Mouse (Mus musculus): Measurements from ENCODE around the gene Snf8.

Snf8 gene

DNA sequence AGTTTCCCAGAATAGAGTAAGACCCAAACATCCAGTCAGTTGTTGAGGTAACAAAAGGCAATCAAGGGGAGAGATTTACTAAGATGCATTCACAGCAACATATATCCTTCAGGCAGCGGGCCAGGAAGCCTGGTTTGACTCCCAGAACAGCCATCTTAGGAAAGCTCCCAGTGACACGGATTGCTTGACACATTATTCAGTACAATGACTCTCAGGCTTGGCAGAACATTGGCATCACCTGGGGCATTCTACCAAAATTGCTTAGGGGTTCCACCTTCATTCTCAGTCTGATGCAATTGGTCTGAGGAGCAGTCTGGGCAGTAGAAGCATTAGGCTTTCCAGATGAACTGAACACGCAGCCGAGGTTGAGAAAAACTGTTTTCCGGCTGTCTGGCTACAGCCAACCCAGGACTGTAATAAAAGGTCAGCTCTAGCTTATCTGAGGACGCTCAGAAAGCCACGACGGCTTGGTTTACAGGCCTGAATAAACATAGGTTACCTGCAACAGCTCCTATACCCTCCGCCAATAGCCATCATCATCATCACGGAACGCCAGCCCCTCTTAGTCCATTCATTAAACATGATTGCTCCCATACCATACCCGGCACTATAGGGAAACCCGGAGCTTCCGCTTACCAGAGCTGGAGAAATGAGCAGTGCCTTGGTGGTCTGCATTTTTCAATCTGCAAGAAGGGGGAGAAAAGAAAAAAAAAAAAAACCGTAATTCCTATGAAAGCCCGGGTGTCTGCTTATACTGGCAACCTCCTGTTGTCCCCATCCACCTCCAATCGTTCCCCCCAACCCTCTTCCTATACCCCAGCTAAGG is 39.9 kb downstream of the Snf8 start:
- no peak for DNase-seq (ENCODE audit: low spot score)

DNA sequence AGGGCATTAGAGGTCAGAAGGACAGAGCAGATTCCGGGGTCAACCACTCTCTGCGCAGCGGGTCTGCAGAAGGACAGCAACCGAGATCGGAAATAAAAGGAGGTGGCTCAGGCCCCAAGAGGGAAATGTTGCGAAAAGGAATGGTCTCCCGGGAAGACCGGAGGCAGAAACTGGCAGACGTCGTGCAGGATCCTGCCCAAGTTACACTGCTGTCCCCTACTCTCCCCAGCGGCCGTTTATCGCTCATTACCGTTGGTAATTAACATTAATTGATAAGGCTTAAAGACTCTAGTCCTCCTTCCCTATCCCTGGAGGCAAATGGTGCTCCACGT is 40.5 kb downstream of the Snf8 start:
- no peak for DNase-seq (ENCODE audit: low spot score)

DNA sequence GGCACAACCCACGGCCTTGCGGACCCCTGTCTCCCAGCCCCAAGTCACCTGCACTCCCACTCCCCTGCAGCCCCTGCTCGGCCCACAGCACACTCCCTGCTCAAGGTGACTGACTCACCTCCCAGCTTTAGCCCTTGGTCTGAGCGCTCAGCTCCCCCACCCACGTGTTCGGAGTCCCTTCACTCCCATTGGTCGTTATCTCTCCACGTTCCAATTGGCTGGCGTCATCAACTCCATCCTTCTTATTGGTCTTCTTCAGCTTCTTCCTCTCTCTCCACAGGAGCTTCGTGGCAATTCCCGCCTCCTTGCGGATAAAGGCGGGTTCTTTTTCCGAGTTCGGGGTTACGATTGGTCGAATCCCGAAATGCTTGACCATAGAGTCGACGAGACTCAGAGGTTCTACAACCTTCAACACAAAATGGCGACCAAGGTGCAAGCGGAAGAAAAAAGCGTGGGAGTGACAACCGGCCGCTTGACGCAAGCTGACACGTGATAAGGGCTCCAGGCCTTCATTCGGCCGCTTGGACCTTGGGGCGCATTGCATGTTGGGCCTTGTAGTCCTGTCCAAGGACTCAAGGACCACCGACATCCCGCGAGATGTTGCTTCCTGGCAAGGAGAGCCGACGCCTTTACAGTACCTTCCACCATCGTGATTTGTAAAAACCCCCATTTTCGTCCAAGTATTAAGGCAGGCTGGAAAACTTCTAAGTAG is 41.0 kb downstream of the Snf8 start, which contains the start of gene Atp5g1:
Gene Atp5g1, minus strand, starts transcription at position 162 of the 712 bp plus-strand sequence.
- peak; percentile 85 for DNase-seq (ENCODE audit: low spot score)

DNA sequence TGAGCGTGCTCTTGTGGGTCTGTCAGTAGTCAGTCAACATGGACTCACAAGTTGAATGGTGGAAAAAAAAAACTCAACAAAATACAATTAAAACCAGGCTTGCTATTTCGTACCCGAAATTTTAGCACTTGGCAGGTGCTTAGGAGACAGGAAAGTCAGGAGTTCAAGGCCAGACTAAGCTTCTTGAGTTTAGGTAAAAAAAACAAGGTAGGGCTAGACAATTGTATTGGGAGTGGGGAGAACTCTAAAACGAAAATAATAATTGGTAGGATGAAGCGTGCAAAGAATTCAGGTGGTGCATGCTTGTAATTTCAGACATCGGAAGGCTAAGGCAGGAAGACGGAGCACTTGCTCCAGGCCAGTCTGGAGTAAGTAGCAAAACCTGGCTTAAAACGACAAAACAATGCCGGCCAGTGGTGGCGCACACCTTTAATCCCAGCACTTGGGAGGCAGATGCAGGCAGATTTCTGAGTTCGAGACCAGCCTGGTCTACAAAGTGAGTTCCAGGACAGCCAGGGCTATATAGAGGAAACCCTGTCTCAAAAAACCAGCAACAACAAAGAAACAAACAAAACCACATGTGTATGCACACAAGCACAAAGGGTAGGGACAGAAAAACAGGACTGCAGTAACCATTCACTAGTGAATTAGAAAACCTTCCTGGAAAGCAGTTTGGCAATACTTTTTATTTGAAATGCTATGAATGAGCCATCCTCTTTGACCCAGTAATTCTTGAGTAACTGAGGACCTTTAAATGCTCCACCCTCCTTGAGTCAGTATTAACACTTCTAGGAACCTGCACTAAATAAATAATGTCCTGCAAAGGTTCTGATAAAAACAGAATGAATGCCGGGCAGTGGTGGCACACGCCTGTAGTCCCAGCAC is 41.8 kb downstream of the Snf8 start:
- DNase-seq (ENCODE audit: low spot score), result no peak

DNA sequence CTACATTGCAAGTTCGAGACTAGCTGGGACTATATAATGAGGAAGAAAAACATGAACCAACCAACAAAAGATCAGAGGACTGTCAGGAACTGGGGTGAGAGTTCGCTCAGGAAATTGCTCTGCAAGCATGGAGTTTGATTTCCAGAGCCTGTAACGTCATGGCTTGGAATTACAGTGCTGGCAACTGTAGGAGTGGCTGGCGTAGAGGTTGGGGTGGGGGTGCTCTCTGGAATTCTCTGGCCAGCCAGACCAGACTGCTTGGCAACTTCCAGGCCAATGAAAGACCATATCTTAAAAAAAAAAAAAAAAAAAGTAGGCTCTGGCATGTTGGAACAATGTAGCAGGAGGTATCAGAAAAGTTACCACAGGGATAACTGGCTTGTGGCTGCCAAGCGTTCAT is 46.1 kb downstream of the Snf8 start:
- no peak for DNase-seq (ENCODE audit: low spot score)

DNA sequence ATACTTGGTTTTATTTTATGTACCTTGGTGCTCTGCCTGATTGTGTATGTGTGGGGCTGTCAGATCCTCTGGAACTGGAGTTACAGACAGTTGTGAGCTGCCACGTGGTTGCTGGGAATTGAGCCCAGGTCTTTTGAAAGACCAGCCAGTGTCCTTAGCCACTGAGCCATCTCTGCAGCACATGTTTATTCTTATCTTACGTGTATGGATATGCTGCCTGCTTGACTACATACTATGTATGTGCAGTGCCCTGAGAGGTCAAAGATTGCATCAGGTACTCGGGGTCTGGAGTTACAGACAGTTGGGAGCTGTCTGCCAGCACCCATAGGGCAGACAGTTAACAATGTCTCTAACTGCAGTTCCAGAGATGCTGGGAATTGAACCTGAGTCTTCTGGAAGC is 48.0 kb downstream of the Snf8 start:
- DNase-seq (ENCODE audit: low spot score), result no peak

DNA sequence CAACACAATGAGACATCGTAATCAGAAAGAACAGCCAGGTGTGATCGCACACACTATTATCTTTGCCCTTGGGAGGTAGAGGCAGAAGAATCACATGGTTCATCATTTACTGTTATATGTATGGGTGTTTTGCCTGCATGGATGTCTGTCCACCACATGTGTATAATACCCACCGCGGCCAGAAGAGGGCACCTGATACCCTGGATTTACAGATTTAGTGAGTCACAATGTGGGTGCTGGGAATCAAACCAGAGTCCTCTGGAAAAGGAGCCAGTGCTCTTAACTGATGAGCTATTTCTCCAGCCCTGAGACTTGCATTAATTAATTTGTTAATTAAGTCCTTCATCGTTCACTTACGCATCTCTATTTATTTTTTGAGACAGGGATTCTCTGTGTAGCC is 53.3 kb downstream of the Snf8 start:
- DNase-seq (ENCODE audit: low spot score), result no peak

DNA sequence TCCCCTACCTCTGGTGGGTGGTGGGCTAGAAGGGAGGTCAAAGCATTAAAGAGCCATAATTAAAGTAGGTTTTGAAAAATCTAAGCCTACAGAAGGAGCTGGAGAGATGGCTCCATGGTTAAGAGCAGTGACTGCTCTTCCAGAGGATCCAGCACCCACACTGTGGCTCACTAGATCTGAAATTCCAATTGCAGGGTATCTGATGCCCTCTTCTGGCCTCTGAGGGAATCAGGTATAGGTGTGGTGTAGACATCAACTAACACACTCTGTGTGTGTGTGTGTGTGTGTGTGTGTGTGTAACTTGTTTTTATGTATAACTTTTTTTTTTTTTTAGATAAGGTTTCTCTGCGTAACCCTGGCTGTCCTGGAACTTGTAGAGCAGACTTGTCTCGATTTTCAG is 56.4 kb downstream of the Snf8 start:
- no peak for DNase-seq (ENCODE audit: low spot score)

DNA sequence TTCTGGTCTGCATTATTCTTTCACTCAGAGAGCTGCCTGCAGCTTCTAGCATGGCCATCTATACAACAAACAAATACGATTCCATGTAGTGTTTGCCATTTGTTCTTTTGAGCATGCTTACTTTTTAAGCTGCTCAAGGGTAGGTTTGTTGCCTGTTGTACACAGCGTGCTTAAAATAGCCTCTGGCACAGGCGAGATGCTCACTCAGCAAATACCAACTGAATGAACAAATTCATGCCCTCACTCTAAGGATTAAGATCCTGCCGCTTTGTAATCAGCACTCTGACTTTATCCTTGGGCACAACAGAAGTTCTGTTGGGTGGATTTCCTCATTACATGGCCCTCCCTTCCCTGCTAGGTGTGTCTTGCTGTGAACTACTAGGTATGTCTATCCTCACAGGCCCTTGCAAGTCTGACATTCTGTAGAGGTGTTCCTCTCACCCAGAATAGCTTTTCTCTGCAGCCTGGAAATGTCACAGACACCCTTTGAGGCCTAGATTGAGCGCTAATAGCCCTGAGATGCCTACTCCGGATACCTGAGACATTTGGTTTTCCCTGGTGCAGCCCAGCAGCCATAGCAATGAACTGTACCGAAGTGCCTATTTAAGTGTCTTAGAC is 58.1 kb downstream of the Snf8 start:
- DNase-seq (ENCODE audit: low spot score), result no peak

DNA sequence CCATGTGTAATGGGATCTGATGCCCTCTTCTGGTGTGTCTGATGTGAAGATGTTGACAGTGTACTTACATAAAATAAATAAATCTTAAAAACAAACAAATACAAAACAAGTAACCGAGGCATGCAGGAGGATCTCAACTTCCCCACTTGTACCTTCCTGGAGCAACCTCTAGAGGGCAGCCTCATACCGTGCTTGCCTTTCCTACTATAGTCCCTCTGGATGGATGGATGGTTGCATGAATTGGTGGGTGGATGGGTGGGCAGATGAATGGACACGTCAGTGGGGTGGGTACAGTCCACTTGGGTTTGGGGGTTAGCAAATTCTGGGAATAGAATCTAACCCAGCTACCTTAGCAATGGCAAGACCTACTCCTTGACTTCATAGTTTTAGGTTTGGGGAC is 58.7 kb downstream of the Snf8 start:
- peak; percentile 28 for DNase-seq (ENCODE audit: low spot score)

Data from urinary bladder, postnatal 25 days (tissue).